Mouse (Mus musculus) ES-E14 (cell line): ENCODE results near the gene Katnal1.

Experiments
- CHD2 ChIP-seq: IDR thresholded peaks from 2 replicates; pipeline ENCODE4 v1.6.1; 2014; ENCODE audit warnings: mild to moderate bottlenecking, low read depth, low read length, inconsistent platforms
- MAFK ChIP-seq: IDR thresholded peaks from 2 replicates; pipeline ENCODE4 v1.6.1; 2014; ENCODE audit warnings: mild to moderate bottlenecking, low read depth, low read length, inconsistent platforms; ENCODE audit not compliant: insufficient read depth
- ZC3H11A ChIP-seq: IDR thresholded peaks from 2 replicates; pipeline ENCODE4 v1.6.1; 2012; ENCODE audit warnings: low read depth, mild to moderate bottlenecking, inconsistent platforms, low read length, borderline replicate concordance

- no peak for TF ChIP-seq MAFK
- TF ChIP-seq CHD2: no peak
- TF ChIP-seq ZC3H11A: no peak
Measured at GRCm38 (mm10) chr5:148854166-148854565, 75.0 kb downstream of the Katnal1 start.
